Mouse (Mus musculus) right cerebral cortex, postnatal 4 days (tissue): ENCODE measurements around the gene Kcnj6.

ENCODE experiments used
- DNase-seq: peaks from one replicate; pipeline ENCODE4 v3.0.0-alpha.2; 2022

The Kcnj6 gene

DNA sequence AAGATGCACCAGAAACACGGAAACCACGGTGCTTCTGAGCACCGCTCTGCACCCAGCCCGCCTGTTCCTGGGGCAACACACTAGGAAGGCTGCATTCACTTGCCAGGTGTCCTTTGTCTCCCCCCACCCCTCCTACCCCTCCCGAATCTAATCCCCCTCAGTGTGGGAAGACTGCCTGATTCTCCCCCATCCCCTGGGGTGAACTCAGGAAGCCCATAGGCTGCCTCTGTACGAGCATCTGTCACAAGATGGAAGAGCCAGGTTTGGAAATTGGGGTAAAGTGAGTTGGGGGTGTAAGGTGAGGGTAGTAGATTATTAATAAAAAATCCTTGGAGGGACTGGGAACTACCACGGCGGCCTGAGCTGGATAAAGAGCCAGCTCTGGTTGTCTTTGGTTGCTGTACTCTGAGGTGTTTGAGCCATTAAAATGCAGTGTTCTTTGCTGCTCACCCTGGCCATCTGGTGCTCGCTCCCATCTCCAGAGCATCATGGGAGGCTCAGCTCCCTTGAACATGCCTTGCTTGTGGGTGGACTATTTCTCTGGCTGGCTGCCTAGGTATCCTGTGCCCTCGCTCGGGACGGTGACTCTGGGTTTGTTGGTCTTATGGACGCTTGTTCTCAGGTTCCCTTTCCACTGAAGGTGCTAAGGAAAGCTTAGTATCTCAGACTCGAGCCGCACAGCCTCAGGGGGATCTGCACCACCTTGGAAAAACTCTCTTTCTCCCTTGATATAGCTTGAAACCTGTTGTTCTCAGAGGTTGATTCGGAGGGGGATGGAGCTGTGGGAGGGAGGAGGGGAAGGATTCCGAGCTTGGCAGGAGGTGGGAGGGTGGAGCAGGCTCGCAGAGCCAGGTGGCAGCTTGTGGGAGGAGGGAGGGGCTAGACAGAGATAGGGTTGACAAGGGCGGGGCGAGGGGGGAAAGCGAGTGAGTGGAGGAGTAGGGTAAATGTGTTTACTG, 65.9 kb downstream of the Kcnj6 start:
- DNase-seq = no peak

DNA sequence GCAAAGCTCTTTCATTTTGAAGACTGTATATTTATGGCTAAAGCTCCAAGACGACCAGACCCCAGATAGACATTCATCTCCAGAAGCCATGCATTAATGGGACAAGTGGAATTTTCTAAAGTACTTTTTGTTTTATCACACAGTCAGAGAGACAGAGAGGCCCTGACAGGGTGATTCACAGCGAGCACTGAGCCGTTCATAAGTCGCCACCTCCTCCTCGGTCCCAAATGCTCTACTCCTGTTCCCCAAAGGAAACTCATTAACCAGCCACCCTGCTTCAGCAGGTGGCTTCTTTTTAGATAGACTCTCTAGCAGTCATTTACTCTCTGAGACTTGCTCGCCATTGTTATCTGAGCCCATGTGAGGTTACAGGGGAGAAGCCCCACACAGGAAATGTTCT, 72.1 kb downstream of the Kcnj6 start:
- no peak for DNase-seq

DNA sequence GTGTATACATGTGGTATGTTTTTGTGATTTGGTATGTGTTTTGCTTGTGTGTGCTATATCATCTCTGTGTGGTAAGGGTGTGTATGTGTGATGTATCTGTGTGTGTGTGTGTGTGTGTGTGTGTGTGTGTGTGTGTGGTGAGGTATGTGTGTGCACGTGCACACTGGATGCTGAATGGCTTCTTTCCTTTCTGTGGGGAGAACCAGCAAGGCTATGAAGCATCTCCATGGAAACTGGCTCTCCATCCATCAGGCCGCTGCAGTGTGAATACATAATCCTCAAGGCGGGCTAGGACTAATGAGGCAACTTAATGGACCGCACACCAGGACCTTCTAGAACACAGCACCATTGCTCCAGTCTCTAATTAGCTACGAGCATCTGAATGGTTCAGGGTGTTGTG, 78.3 kb downstream of the Kcnj6 start:
- peak; percentile 14 for DNase-seq

DNA sequence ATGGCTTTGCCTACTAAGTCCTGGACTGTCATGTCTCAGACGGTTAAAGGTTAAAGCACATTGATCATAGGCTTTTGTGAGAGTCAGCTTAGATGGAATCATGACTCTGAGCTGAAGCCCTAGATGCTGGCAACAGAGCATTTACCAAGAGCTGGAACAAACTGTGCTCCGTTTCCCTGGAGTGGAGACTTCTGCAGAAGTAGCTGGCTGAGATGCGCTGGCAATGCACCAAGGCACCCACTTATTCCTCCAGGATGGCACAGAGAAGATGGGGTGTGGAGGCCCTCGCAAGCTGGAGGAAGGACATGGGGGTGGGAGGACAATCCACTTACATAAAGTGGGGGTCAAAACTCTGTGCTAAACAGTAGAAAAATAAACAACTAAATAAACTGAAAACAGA, 91.5 kb downstream of the Kcnj6 start:
- DNase-seq = no peak

DNA sequence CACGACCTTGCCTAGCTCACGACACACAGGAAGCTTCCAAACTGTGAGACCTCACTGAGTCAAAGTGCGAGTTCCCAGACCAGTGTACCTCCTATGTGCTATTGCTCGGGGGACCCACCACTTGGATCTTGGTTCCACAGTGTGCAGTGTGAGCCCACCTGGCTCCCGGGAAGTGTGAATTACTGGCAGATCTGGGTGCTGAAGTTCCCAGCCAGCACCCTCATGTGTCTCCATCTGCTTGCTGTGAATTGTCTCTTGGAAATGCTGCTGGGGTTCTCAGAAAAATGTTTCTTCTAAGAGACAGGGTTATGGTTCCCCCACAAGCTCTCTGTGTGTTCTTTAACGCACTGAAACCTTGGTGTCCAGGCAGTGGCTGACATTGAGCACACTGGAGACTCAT, 98.7 kb downstream of the Kcnj6 start:
- peak; percentile 10 for DNase-seq

DNA sequence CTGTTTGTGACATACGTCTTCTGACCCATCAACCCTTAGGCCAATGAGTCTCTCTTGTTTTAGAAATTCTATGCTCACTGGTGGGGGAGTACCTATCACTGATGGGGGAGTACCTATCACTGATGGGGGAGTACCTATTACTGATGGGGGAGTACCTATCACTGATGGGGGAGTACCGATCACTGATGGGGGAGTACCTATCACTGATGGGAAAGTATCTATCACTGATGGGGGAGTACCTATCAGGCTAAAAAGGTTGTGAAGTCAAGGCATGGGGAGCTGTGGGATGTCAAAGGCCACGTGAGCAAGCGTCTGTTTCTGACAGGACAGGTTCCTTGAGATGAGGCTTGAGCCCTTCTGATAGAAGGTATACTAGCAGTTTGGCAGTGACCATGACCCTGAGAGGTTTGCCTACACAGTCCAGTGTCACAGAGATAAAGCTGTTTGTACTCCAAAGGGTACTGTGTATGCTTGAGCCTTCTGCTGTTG, 105.3 kb downstream of the Kcnj6 start:
- no peak for DNase-seq

DNA sequence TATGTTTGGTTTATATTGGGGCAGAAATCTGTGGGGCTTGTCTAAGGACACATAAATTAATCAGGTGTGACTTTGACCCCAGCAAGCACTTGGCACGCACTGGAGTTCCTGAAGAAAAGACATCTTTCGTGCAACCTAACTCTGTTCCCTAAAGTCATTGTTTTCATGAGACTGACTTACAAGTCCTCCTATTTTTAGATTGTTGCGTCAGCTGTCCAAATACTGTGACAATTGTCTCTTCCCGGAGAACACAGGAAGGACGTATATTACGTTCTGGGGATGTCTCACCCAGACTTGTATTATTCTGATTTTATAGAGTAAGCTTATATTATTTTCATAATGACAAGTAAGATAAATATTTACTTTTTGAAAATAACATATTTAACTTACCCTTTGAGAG, 106.9 kb downstream of the Kcnj6 start:
- no peak for DNase-seq

DNA sequence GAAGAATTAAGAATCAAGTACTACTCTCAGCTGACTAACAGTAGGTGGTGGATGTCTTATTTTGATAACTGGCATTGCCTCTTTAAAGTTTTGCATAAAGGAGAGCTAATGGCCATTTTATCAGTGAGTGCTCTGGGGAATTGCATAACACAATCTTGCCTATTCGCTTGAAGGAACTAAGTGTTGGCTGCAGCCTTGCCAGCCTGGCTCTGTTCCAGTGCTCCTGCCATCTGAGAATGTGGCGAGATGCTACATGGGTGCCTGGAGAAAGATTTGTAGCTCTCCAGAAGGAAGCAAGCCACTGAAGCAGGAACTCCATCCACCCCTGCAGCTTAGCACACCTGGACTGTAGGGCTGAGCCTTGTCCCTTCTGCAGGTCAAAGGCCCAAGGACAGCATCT, 107.4 kb downstream of the Kcnj6 start:
- no peak for DNase-seq

DNA sequence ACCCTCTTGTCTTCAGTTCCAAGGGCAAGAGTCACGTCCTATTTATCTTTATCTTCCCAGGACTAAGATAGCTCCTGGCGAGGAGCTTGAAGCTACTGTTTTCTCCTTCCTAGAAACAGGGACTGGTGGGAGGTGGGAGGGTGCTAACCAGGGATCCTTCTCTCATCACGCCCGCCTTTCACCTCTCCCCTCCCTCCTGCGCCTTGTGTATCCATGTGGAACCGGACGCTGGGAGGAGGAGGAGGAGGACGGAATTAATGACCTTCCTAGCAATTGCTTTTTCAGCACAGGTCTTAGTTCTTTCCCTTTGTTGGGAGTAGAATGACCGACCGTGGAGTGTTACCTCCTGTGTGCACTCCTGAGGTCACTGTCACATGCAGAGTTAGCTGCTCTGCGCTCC, 108.9 kb downstream of the Kcnj6 start:
- DNase-seq = no peak

DNA sequence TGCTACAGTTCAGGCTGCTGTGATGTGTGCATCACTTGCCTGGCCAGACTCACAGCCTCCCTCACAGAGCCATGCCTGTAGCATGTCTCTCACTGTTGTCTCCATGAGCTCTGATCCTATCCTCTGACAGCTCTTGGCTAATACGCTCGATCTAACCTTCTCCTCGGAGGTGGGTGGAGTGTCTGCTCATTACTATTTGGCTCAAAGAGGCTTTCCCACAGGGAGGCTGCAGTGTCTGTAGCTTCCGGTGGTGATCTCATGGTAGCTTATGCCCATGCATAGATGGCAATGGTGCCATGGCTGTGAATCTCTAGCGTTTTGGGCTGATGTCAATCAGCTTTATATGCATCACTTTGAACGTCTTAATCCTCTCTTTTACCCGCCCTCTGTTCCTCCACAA, 111.1 kb downstream of the Kcnj6 start:
- DNase-seq = no peak

DNA sequence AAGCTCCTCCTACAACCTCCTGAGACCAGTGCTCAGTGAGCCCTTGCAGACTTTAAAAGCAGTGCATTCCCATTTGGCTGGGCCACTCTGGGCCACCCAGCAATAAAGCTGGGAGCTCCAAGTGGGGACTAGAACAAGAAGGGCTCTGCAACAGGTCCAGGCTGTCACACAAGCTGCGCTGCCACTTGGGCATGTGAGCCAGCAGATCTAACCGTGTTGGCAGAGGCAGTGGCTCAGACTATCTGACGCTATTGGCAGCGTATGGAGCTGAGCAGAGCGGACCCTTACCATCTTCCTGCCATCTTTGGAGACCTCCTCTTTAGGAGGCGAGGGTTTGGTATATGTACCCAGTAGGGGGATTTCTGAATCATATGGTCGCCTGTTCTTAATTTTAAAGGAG, 112.4 kb downstream of the Kcnj6 start:
- DNase-seq = peak; percentile 57

DNA sequence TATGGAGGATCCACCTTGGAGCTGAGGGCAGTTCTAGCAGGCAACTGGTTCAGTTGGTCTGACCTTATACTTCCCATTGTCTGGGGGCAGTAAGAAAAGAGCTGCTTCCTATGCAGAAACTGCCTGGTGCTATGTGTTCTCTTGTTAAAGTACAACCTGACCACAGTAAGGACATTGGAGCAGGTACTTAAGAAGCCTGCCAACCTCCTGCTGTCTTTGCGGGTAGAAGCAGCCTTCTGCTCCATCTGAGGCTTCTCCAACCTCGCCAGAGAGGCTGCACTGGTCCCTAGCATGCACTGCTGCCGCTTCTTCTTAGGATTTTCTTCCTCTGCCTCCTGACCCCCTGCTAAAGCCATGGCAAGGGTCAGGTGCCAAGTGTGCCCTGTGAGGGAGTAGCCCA, 113.6 kb downstream of the Kcnj6 start:
- no peak for DNase-seq

DNA sequence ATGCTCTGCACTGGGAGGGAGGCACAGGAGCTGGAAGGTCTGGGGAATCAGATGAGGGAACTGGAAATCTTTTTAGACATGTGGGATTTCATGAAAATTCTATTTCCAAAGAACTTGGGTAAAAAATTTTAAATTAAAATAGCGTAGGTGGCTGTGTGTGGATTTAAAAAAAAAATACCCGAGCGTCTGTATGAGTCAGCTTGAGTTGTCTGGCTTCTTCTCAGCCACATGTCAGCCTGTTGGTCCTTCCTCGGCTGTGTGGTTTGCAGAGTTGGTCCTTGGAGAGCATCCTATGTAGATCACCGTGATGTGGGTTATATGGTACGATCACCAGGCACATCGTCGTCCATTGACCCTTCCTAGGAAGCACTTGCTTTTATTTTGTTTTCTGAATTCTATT, 114.3 kb downstream of the Kcnj6 start:
- no peak for DNase-seq

DNA sequence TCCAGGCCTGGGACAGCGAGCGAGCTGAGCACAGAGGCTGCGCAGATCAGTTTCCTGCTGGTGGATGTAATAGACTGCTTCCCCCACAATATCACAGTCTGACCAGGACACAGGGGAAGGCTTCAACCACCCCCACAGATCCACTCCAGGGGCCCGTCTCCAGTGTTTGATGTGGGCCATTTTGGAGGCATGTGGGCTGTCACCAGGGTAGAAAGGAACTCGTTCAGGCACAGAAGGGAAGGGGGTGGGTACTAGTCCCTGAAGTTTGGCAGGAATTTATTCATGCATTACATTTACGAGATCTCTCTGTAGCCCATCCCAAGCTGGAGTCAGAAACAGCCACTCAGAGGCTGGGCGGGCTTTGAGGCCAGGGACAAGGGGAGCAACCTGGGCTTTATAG, 115.4 kb downstream of the Kcnj6 start:
- no peak for DNase-seq

DNA sequence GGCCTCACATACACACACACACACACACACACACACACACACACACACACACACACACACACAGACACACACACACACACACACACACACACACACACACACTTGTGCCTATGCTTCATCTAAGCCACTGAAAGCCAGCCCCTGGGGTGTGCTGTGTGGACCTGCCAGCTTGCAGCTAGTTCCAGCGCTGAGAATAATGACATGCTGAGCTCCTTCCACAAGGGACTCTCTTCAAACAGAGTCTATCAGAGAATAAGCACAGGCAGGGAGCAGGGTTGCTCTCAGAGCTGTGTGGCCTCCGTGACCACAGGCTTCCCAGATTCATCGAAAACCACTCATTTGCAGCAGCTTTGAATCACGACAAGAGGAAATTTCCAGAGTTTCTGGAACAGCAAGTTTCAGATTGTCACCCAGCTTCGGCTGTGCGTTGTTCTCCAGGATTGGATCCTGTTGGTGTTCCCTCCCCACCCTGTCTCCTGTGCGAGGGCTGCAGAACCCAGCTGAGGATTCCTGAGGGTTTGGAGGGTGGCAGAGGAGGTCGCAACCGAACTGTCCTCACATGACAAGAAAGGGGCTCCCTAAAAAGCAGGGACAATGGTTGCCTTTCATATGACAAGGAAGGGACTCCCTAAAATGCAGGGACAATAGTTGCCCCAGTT, 124.8 kb downstream of the Kcnj6 start:
- no peak for DNase-seq

DNA sequence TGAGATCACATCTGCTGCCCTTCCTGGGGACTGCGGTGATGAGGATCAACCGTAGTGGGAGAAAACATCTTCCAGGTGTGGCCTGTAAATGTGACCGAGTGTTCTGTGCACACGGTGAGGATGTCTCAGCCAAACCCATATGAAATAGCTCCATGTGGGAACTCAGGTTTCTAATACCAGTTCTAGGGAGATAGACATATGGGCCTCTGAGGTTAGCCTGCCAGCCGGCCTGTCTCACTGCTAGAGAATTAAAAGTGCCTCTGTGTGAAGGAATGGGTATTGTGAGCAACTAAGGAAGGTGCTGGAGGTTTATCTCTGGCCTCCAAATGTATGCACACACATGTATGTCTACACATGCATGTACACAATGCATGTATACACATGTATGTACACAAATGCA, 129.1 kb downstream of the Kcnj6 start:
- DNase-seq = no peak

DNA sequence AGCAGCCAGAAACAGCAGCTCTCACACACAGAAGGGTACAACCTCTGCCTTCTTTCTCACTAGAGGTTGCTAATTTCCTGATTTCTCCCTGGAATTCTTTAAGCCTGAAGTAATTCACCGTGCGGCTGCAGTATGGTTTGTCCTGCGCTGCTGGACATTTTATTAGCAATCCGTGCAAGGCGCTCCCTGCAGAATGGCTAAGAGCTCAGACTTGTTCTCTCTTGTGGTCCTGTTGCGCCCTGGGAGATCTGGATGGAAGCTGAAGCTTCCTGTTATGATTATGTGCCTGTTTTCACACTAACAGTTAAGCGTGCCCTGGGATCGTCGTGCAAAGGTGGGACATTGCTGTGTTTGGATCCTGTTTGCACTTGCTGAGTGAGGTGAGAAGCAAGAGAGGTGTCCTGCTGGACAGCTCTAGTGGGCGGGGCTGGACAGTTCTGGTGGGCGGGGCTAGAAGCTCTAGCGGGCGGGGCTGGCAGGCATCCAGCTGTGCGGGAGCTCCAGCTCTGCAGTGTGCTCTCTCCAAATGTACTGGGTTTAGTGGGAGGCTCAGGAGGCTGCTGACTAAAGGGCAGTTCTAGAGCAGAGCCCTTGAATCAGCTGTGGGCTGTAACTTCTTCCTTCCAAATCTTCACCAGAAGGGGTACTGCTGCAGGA, 131.1 kb downstream of the Kcnj6 start:
- no peak for DNase-seq

DNA sequence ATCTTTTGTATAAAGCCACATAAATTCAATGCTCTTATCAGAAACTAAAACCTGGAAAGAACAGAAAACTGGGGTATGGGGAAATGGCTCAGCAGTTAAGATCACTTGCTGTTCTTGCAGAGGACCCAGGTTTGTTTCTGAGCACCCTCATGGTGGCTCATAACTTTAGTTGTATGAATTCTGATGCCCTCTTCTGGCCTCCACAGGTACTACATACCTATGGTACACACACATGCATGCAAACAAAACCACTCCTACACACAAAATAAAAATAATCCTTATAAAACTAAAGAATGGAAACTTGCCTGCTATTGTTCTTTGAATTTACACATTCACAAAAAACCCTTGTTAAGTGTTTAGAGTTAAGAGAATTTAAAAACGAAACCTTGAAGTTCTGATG, 131.7 kb downstream of the Kcnj6 start:
- DNase-seq = no peak

DNA sequence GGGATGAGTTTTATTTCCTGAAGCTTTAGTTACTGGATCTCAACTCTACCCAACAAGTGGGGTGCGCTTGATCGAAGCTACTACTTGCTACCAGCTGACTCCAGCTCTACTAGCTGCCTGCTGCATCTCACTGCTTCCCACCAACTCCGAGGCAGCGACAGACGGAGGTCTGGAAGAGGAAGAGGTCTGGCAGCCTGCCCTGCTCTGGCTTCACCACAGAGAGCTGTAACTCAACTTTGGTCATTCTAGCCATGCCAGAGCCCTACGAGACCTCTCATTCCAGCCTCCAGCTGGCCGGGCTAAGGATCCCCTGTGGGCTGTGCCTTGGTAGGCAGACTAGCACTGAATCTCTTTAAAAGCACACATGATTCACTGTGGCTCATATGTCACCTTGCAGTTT, 132.4 kb downstream of the Kcnj6 start:
- no peak for DNase-seq

DNA sequence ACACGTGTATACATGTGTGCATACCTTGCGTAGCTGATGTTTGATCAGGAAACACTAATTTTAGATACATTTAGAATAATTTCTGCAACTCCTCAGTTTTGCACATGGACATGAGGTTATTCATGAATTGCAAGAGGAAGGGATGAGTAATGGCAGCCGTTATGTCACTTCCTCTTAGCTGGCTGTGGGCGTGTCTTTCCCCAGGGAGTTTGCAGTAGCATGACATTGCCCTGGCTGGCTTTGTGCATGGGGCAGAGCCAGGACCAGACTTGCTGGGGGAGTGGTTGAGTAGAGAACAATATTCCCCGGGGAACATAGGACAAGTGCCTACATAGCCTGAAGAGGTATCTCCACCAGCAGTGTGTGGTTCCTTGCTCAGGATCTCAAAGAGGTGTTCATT, 134.0 kb downstream of the Kcnj6 start:
- no peak for DNase-seq

DNA sequence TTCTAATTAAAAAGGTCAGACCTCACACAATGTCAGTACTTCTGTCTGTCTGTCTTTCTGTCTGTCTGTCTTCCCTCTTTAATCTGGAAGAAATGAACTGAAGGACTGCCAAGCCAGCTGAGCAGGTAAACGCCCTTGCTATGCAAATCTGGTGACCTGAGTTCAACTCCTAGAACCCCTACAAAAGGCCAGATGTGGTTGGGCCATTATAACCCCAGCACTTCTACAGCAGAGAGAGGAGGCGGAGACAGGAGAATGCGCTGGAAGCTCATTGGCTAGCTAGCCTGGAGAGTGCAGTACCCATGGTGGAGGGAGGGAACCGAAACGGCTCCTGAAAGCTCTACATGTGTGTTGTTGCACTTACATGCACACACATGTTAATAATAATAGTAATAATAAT, 141.5 kb downstream of the Kcnj6 start:
- no peak for DNase-seq

DNA sequence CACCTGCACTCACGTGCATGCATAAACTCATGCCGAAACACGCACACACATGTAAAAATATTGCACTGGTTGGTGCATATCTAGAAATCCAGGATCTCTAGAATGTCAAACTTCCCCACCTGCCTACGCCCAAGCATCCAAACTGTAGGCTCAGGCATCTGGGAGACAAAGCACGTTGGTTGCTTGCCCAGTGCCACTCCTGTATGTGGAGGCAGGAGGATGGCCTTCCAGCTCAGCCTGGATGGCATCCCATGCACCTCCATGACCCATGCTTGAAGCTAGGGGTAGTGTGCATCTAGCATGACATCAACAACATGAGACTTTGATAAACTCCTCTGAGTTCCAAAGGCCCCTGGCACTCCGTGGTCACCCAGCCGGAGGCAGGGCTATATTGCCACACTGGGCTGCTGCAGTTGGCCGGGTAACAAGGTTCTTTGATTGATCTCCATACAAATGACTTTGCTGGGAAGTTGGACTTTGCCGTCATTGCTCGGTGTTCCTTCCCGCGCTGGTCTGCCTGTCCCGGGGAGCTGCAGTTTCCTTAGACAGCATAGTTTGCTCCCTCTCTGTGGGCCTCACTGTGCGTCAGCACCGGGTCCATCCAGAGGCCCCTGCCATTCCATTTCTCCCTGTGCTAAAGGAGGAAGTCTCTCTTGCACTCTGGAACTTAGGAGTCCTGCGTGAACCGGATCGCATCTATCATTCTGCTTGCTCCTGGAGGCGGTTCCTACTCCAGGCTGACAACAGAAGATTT, 144.9 kb downstream of the Kcnj6 start:
- no peak for DNase-seq

DNA sequence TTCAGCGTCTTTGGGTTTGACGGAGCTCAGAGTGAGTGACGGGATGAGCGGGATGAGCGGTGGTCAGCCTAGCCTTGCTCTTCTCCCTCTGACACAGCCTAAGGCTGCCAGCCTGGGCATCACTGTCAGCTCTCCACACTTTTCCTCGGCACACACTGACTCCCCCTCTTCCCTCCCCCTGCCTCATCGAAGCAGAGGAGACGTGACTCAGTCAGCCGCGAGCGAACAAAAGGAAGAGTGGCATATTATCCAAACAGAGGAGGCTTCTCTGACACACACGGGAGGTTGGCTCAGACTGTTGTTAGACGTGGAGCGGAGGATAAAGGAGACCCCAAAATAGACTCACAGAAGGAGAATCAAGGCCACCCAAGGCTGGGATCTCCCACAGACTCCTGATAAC, 147.1 kb downstream of the Kcnj6 start:
- no peak for DNase-seq
